Mouse (Mus musculus) kidney, postnatal 4 days (tissue): ENCODE results near the gene Gm14459.
"Not testable (repeated sequence)": the region's sequence is repeated elsewhere in the genome, so short reads cannot be mapped to it uniquely, and the experiment has no call there.

ENCODE experiments used
- DNase-seq, 2 experiments: peaks; one replicate each; pipeline ENCODE4 v3.0.0; 2021; ENCODE audit warnings: mixed read lengths in 2 of 2

Gm14459 gene

GRCm38 (mm10) chrX:8524854-8525253 lies at the start of gene Gm14459:
TSS of gene Gm14459 (minus strand) at chrX:8524954.
- DNase-seq, result no peak

GRCm38 (mm10) chrX:8548155-8548554 lies 23.4 kb upstream of the Gm14459 start, which contains the start of gene Ssxb6:
TSS of gene Ssxb6 (minus strand) at chrX:8548255.
- not testable (repeated sequence) for DNase-seq
